Mouse (Mus musculus) liver, embryonic 12.5 days (tissue): ENCODE results near the gene Prkcb. TPM values are rescaled to one million over a fixed set of nuclear protein-coding genes. Genes with fewer than 3 reads are reported as not detected.

Experiments
- ATAC-seq: fragments of 200-750 bp; cut with Nextera tagmentation; 2 replicates; pipeline ENCODE4 v1.8.0; 2017; ENCODE audit warnings: moderate number of reproducible peaks, mild to moderate bottlenecking, moderate library complexity
- H3K27ac ChIP-seq: fragments of 300-500 bp; sonication (generic); 2 replicates; pipeline ENCODE4 v1.5.1; 2016; ENCODE audit warnings: mild to moderate bottlenecking
- H3K27me3 ChIP-seq: fragments of 300-500 bp; sonication (generic); replicated peaks from 2 replicates; pipeline ENCODE4 v1.6.1; 2016; ENCODE audit warnings: mild to moderate bottlenecking, moderate library complexity
- H3K36me3 ChIP-seq: fragments of 300-500 bp; sonication (generic); 2 replicates; pipeline ENCODE4 v1.6.1; 2016; ENCODE audit warnings: mild to moderate bottlenecking, moderate library complexity
- H3K4me1 ChIP-seq: fragments of 300-500 bp; sonication (generic); 2 replicates; pipeline ENCODE4 v1.6.1; 2016
- H3K4me2 ChIP-seq: fragments of 300-500 bp; sonication (generic); 2 replicates; pipeline ENCODE4 v1.6.1; 2016; ENCODE audit warnings: mild to moderate bottlenecking, moderate library complexity
- H3K4me3 ChIP-seq: fragments of 300-500 bp; sonication (generic); 2 replicates; pipeline ENCODE4 v1.5.1; 2016; ENCODE audit warnings: mild to moderate bottlenecking, moderate library complexity
- H3K9ac ChIP-seq: fragments of 300-500 bp; sonication (generic); 2 replicates; pipeline ENCODE4 v1.6.1; 2016; ENCODE audit warnings: mild to moderate bottlenecking, moderate library complexity
- H3K9me3 ChIP-seq: fragments of 300-500 bp; sonication (generic); replicated peaks from 2 replicates; pipeline ENCODE4 v1.6.1; 2016; ENCODE audit warnings: mild to moderate bottlenecking, moderate library complexity
- WGBS: fragments of 180-500 bp; shearing (Covaris S2); methylation state at CpG from one replicate; pipeline ENCODE4 v1.1.7; 2016; ENCODE audit not compliant: insufficient replicate concordance; 5-methylcytosine and 5-hydroxymethylcytosine counted together
- polyA plus RNA-seq: library from polyadenylated mRNA; unstranded; fragments of >200 nt; fragmentation: Nextera tagmentation; extraction: Ambion mirVana; gene quantifications from 2 replicates; pipeline ENCODE4 v1.2.1, GENCODE M21; 2016

Gene Prkcb
- polyA plus RNA-seq, 1 experiment from 2014 or later = 2.3 TPM

GRCm38 (mm10) chr7:122258521-122258920 lies 30.0 kb upstream of the Prkcb start:
- Histone ChIP-seq H3K27ac (no peak overlapping the region), H3K36me3 (no peaks in the 10 kb centered on the region), H3K4me1 (no peaks in the 10 kb centered on the region), H3K9me3 (no peaks in the 10 kb centered on the region), H3K27me3 (no peaks in the 10 kb centered on the region; the same call in 1 of the 2 replicates), H3K4me2 (no peak overlapping the region), H3K9ac (no peak overlapping the region), H3K4me3 (no peak overlapping the region)
- 72% methylated on average over 4 of the region's 4 CpGs for WGBS
- no peak for ATAC-seq

GRCm38 (mm10) chr7:122260055-122260602 lies 28.4 kb upstream of the Prkcb start:
- Histone ChIP-seq H3K36me3 (no peaks in the 10 kb centered on the region), H3K9ac (no peak overlapping the region), H3K9me3 (no peaks in the 10 kb centered on the region), H3K4me1 (no peaks in the 10 kb centered on the region), H3K27me3 (no peaks in the 10 kb centered on the region; the same call in 1 of the 2 replicates), H3K4me3 (no peak overlapping the region), H3K4me2 (no peak overlapping the region), H3K27ac (no peak overlapping the region)
- 42% methylated on average over 5 of the region's 5 CpGs for WGBS
- ATAC-seq = no peak

GRCm38 (mm10) chr7:122268983-122269486 lies 19.5 kb upstream of the Prkcb start:
- H3K9ac ChIP-seq = no peak overlapping the region
- ATAC-seq = no peak
- H3K4me1 ChIP-seq = no peaks in the 10 kb centered on the region
- no peak overlapping the region for H3K4me2 ChIP-seq
- H3K36me3 ChIP-seq = no peaks in the 10 kb centered on the region
- no peaks in the 10 kb centered on the region for H3K27me3 ChIP-seq
- H3K4me3 ChIP-seq = no peak overlapping the region
- no peaks in the 10 kb centered on the region for H3K9me3 ChIP-seq
- WGBS = 56% methylated on average over 4 of the region's 4 CpGs
- no peak overlapping the region for H3K27ac ChIP-seq

GRCm38 (mm10) chr7:122272334-122272733 lies 16.2 kb upstream of the Prkcb start:
- WGBS = 74% methylated on average over 2 of the region's 2 CpGs
- ATAC-seq = no peak
- H3K36me3 ChIP-seq = no peaks in the 10 kb centered on the region

GRCm38 (mm10) chr7:122279580-122279979 lies 9.0 kb upstream of the Prkcb start:
- no peaks in the 10 kb centered on the region for H3K9me3 ChIP-seq
- no peak for ATAC-seq
- H3K9ac ChIP-seq = no peak overlapping the region
- no peak overlapping the region for H3K4me2 ChIP-seq
- no peaks in the 10 kb centered on the region; the same call in 1 of the 2 replicates for H3K27me3 ChIP-seq
- 74% methylated on average over 9 of the region's 9 CpGs for WGBS
- H3K36me3 ChIP-seq = no peaks in the 10 kb centered on the region
- no peaks in the 10 kb centered on the region for H3K4me1 ChIP-seq
- no peak overlapping the region for H3K4me3 ChIP-seq
- no peak overlapping the region for H3K27ac ChIP-seq

More at GRCm38 (mm10) chr7:122272334-122272733, 16.2 kb upstream of the Prkcb start:
- no peaks in the 10 kb centered on the region for H3K4me1 ChIP-seq
- no peaks in the 10 kb centered on the region; the same call in 1 of the 2 replicates for H3K27me3 ChIP-seq
- H3K4me3 ChIP-seq = no peak overlapping the region
- H3K27ac ChIP-seq = no peak overlapping the region
- no peak overlapping the region for H3K9ac ChIP-seq
- no peak overlapping the region for H3K4me2 ChIP-seq
- no peaks in the 10 kb centered on the region for H3K9me3 ChIP-seq

- Histone ChIP-seq H3K27me3 (no peaks in the 10 kb centered on the region; the same call in 1 of the 2 replicates), H3K4me2 (no peak overlapping the region), H3K9ac (no peak overlapping the region), H3K27ac (no peak overlapping the region), H3K36me3 (no peaks in the 10 kb centered on the region), H3K9me3 (no peaks in the 10 kb centered on the region), H3K4me1 (no peaks in the 10 kb centered on the region), H3K4me3 (no peak overlapping the region)
- no peak for ATAC-seq
- WGBS = 7% methylated on average over 2 of the region's 2 CpGs
Measured at GRCm38 (mm10) chr7:122280334-122280733, 8.2 kb upstream of the Prkcb start.

- no peaks in the 10 kb centered on the region for H3K36me3 ChIP-seq
- H3K4me1 ChIP-seq = no peaks in the 10 kb centered on the region
- peaks cover 6% of the 10 kb centered on the region for H3K27me3 ChIP-seq
- no peak overlapping the region for H3K27ac ChIP-seq
- no peak overlapping the region for H3K4me2 ChIP-seq
- ATAC-seq = no peak
- 60% methylated on average over 2 of the region's 2 CpGs for WGBS
- H3K9me3 ChIP-seq = no peaks in the 10 kb centered on the region
- H3K4me3 ChIP-seq = no peak overlapping the region
- H3K9ac ChIP-seq = no peak overlapping the region
Measured at GRCm38 (mm10) chr7:122282584-122282983, 6.0 kb upstream of the Prkcb start.

- Histone ChIP-seq H3K27ac (no peak overlapping the region), H3K9ac (no peak overlapping the region), H3K9me3 (no peaks in the 10 kb centered on the region), H3K4me2 (no peak overlapping the region), H3K4me1 (peaks cover 17% of the 10 kb centered on the region), H3K4me3 (no peak overlapping the region), H3K27me3 (peaks cover 52% of the 10 kb centered on the region), H3K36me3 (no peaks in the 10 kb centered on the region)
- 40% methylated on average over 1 of the region's 1 CpGs for WGBS
- no peak for ATAC-seq
Measured at GRCm38 (mm10) chr7:122287217-122287616, 1.3 kb upstream of the Prkcb start.

GRCm38 (mm10) chr7:122289243-122290111 lies 926 bp downstream of the Prkcb start:
- Histone ChIP-seq H3K36me3 (no peaks in the 10 kb centered on the region), H3K9ac (peak overlapping the region; percentile 17; the same call in 1 of the 2 replicates), H3K4me2 (peak overlapping the region; percentile 77), H3K9me3 (no peaks in the 10 kb centered on the region), H3K27me3 (peaks cover 55% of the 10 kb centered on the region), H3K27ac (no peak overlapping the region), H3K4me1 (peaks cover 17% of the 10 kb centered on the region), H3K4me3 (peak overlapping the region; percentile 59)
- peak; percentile 36; the same call in 1 of the 2 replicates for ATAC-seq
- WGBS = under 1% methylated on average over 66 of the region's 66 CpGs

GRCm38 (mm10) chr7:122290165-122290564 lies 1.6 kb downstream of the Prkcb start:
- no peak for ATAC-seq
- Histone ChIP-seq H3K36me3 (no peaks in the 10 kb centered on the region), H3K4me2 (peak overlapping the region; percentile 77), H3K9ac (no peak overlapping the region), H3K9me3 (no peaks in the 10 kb centered on the region), H3K4me3 (peak overlapping the region; percentile 59; the same call in 1 of the 2 replicates), H3K27me3 (peaks cover 55% of the 10 kb centered on the region), H3K4me1 (peaks cover 17% of the 10 kb centered on the region), H3K27ac (no peak overlapping the region)
- WGBS = 12% methylated on average over 12 of the region's 12 CpGs

GRCm38 (mm10) chr7:122290771-122291170 lies 2.2 kb downstream of the Prkcb start:
- ATAC-seq = no peak
- no peak overlapping the region for H3K4me2 ChIP-seq
- H3K36me3 ChIP-seq = no peaks in the 10 kb centered on the region
- 45% methylated on average over 3 of the region's 3 CpGs for whole genome bisulfite sequencing
- H3K27ac ChIP-seq = no peak overlapping the region
- no peak overlapping the region for H3K4me3 ChIP-seq
- H3K9me3 ChIP-seq = no peaks in the 10 kb centered on the region
- H3K4me1 ChIP-seq = peaks cover 17% of the 10 kb centered on the region
- H3K27me3 ChIP-seq = peaks cover 55% of the 10 kb centered on the region
- H3K9ac ChIP-seq = no peak overlapping the region

- Histone ChIP-seq H3K36me3 (no peaks in the 10 kb centered on the region), H3K4me1 (peaks cover 17% of the 10 kb centered on the region), H3K9me3 (no peaks in the 10 kb centered on the region), H3K4me2 (no peak overlapping the region), H3K9ac (no peak overlapping the region), H3K4me3 (no peak overlapping the region), H3K27ac (no peak overlapping the region), H3K27me3 (peaks cover 53% of the 10 kb centered on the region)
- 60% methylated on average over 7 of the region's 7 CpGs for WGBS
- no peak for ATAC-seq
Measured at GRCm38 (mm10) chr7:122292151-122292550, 3.6 kb downstream of the Prkcb start.
